Mouse (Mus musculus) cerebellum, adult 11 months (tissue): ENCODE data around the gene Zbtb42.

ENCODE experiments used
- DNase-seq: peaks from one replicate; pipeline ENCODE4 v3.0.0; 2022

Zbtb42 gene

GRCm38 (mm10) chr12:112661851-112662250 is 16.8 kb upstream of the Zbtb42 start:
- no peak for DNase-seq

- no peak for DNase-seq
Measured at GRCm38 (mm10) chr12:112663303-112663702, 15.3 kb upstream of the Zbtb42 start.

DNA sequence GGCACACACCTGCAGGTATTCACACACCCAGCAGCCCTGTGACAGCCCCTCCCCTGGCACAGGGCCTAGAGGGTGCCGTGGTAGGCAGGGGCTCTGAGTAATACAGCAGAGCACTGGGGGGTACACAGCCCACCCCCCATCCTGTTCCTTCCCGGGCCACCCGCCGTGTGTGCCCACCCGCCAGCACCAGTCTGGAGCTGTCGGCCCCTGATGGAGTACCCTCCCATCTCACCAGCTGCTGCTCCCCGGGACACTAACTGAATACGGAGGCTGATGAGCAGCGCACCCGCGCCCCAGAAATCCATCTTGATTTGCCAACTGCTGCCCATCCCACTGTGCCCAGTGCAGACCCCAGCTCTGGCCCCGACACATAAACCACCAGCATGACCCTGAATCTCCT is 14.9 kb upstream of the Zbtb42 start:
- DNase-seq, result no peak

GRCm38 (mm10) chr12:112664124-112664523 is 14.5 kb upstream of the Zbtb42 start:
- no peak for DNase-seq

DNA sequence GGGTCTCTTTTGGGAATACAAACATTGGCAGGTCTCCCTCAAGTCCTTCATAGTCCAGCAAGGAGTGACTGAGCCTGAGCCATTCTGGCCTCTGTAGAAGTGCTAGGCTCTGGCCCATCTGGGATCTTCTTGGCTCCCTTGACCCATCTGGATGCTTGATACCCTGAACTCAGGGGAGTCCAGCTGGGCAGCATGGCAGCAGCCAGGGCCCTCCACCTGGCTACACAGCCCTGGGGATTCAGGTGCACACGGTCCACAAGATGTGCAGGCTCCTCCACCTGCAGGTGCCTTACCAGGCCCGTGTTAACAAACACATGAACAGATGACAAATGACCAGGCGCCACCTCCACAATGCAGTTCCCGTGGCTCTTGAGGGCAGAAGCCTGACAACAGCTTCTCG is 14.0 kb upstream of the Zbtb42 start:
- no peak for DNase-seq

- DNase-seq, result peak; percentile 59
Measured at GRCm38 (mm10) chr12:112665445-112665844, 13.2 kb upstream of the Zbtb42 start.

DNA sequence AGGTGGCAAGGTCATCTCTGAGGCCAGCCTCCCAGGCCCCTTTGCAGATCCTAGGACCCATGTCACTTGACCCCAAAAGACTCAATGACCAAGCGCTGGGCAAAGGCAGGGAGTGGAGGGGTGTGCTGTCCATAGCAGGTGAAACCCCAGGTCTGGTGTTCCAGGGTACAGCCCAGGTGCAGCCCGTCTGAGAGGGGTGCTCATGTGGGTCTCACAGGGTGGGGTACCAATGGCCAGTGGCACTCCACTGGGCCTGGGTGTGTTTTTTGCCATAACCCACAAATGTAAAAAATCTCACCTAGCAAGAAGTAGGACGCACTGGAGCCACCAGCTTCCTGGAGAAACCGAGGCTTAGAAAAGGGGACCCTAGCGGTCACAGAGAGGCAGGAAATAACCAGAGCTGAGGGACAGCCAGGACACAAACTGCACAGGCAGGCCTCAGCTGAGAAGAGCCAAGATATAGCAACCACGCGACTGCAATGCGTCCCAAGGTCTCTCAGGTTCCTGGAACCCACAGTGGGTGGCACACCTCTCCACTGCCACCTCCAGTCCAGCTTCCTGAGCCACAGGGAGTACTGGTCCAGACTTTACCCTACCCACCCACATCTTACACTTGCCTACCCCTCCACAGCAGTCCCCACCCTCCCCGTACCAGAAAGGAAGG is 12.6 kb upstream of the Zbtb42 start:
- no peak for DNase-seq

DNA sequence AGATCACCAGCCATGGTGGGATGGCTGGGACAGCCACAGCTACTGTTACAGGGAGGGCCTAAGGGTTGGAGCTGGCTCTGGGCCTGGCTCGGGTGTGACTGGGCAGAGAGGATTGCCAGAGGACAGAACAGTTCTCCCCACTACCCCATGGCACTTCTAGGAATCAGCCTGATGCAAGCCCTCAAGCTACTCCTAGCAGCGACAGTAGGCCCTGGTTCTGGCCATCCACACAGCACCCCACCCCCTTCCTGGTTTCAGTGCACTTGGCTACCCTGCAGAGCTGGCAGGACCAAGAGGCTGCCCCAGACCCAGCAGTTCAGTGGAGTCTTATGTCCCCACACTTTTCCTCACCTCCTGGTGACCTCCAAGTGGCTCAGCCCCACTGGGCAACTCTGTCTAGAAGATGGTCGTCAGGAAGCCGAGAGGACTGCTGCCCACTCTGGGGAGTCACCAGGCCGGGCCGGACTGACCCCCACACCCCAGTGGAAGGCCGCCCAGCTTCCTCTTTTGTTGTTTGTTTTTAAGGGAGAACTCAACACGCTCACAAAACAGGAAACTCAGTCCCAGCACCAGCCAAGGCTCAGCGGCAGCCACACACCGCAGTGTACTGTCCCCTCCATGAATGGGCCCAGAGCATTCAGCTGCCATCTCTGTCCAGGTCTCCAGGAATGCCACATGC is 10.9 kb upstream of the Zbtb42 start:
- DNase-seq, result no peak

GRCm38 (mm10) chr12:112670718-112671393 is 7.8 kb upstream of the Zbtb42 start:
- no peak for DNase-seq

- DNase-seq, result no peak
Measured at GRCm38 (mm10) chr12:112671891-112672290, 6.7 kb upstream of the Zbtb42 start.

- DNase-seq, result no peak
Measured at GRCm38 (mm10) chr12:112672744-112673575, 5.7 kb upstream of the Zbtb42 start.

DNA sequence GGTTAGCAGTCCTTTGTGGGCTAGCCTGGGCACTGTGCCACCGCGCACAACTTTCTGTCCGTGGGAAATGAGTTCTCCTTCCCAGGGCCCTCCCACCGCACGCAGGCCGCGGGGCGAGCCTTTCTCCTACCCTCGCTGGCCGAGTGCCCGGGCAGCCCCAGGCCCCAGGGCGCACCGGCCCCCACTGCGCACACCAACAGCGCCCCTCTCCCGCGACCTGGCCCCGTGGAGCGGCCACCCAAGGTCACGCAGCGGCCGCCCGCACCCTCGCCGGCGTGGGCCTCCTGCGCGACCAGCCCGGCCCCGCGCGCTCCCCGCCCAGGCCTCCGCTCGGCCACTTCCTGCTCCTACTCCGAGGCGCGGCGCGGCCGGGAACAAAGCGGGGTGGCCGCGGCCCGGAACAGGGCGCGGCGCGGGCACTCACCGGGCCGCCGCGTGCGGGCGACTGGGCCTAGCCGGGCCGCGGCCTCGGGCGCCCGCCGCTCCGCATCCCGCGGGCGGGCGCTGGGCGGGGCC is 5.0 kb upstream of the Zbtb42 start:
- peak; percentile 62 for DNase-seq

DNA sequence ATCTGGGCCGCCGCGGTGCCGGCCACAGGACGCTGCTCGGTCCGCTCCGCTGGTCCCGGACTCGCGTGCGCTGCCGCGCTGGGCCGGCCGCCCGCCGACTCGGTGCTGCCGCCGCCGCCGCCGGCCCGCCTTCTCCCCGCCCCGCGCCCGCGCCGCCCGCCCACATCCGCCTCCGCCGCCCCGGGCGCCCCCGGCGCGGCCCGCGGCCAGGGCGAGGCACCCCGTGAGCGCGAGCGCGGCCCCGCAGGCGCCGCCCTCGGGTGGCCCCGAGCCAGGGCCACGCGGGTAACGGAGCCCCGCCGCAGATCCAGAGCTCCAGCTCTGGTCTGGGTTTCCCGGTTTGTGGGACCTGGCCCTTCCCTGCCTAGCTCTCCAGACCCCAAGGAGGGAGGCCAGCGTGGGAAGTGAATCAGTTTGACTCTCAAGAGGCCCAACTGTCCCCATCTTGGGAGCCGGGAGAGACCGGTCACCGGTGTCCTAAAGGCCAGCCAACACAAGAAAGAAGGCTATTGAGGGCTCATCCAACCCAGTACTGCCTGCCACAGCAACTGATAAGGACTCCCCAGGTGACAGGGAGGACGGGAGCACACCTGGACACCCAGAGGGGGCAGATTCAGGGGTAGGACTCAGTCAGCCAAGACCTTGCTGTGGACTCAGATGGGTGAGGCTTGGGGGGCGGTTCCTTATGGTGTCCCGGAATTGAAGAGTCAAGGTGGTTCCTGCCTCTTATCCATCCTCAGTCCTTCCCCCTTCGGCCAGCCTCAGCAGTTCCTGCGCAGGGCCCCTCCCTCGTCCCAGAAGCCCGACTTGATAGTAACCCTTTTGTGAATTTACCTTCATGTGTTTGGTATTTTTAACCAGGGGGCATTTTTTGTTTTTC is 4.3 kb upstream of the Zbtb42 start, which contains the start of gene Akt1:
TSS of gene Akt1 (minus strand) at position 753 of the 880 bp plus-strand sequence.
- DNase-seq, result peak; percentile 58

GRCm38 (mm10) chr12:112675245-112676035 is 3.2 kb upstream of the Zbtb42 start:
- peak; percentile 79 for DNase-seq

GRCm38 (mm10) chr12:112677076-112677475 is 1.6 kb upstream of the Zbtb42 start:
- DNase-seq, result no peak

- no peak for DNase-seq
Measured at GRCm38 (mm10) chr12:112677943-112678554, 579 bp upstream of the Zbtb42 start.

GRCm38 (mm10) chr12:112679027-112679996 is 684 bp downstream of the Zbtb42 start:
- no peak for DNase-seq

GRCm38 (mm10) chr12:112683351-112683750 is 4.7 kb downstream of the Zbtb42 start:
- no peak for DNase-seq

GRCm38 (mm10) chr12:112688458-112688857 is 9.8 kb downstream of the Zbtb42 start:
- no peak for DNase-seq
